Mouse (Mus musculus) liver, embryonic 14.5 days (tissue): Measurements from ENCODE around the gene Zfp442.
"Not testable (repeated sequence)": the region's sequence is repeated elsewhere in the genome, so short reads cannot be mapped to it uniquely, and the experiment has no call there.

Experiments used
- CTCF ChIP-seq: IDR thresholded peaks from 2 replicates; pipeline ENCODE4 v1.5.1; 2016; ENCODE audit warnings: antibody characterized with exemption, low read depth, control low read depth
- EP300 ChIP-seq: IDR thresholded peaks from 2 replicates; pipeline ENCODE4 v1.6.1; 2016; ENCODE audit warnings: antibody characterized with exemption, low read depth

- TF ChIP-seq CTCF, EP300: not testable (repeated sequence)
Measured at GRCm38 (mm10) chr2:150451180-150451919, at the start of gene Zfp442.
